Mouse (Mus musculus) intestine, embryonic 14.5 days (tissue): ENCODE results near the gene Itgal. TPM values are rescaled to one million over a fixed set of nuclear protein-coding genes. Genes with fewer than 3 reads are reported as not detected.
"Not testable (repeated sequence)": the region's sequence is repeated elsewhere in the genome, so short reads cannot be mapped to it uniquely, and the experiment has no call there.

Experiments used
- ATAC-seq: fragments of 200-750 bp; cut with Nextera tagmentation; replicated peaks from 2 replicates; pipeline ENCODE4 v1.8.0; 2017; ENCODE audit warnings: low read depth, moderate number of reproducible peaks, moderate TSS enrichment, moderate library complexity; ENCODE audit not compliant: low FRiP score, low TSS enrichment
- DNase-seq: peaks from one replicate; pipeline ENCODE4 v3.0.0-alpha.2; 2018; ENCODE audit warnings: low spot score
- H3K27ac ChIP-seq: fragments of 300-500 bp; sonication (generic); 2 replicates; pipeline ENCODE4 v1.5.1; 2014; ENCODE audit warnings: low read depth, mild to moderate bottlenecking, control low read depth
- H3K27me3 ChIP-seq: fragments of 300-500 bp; sonication (generic); replicated peaks from 2 replicates; pipeline ENCODE4 v1.6.1; 2014; ENCODE audit warnings: low read length, control low read depth; ENCODE audit not compliant: control insufficient read depth, insufficient read depth
- H3K36me3 ChIP-seq: fragments of 300-500 bp; sonication (generic); 2 replicates; pipeline ENCODE4 v1.6.1; 2014; ENCODE audit warnings: low read length, control low read depth; ENCODE audit not compliant: control insufficient read depth, insufficient read depth
- H3K4me1 ChIP-seq: fragments of 300-500 bp; sonication (generic); replicated peaks from 2 replicates; pipeline ENCODE4 v1.6.1; 2014; ENCODE audit warnings: low read length, control low read depth, mixed read lengths; ENCODE audit not compliant: control insufficient read depth, insufficient read depth
- H3K4me2 ChIP-seq: fragments of 300-500 bp; sonication (generic); 2 replicates; pipeline ENCODE4 v1.6.1; 2014; ENCODE audit warnings: low read length
- H3K4me3 ChIP-seq: fragments of 300-500 bp; sonication (generic); 2 replicates; pipeline ENCODE4 v1.5.1; 2014; ENCODE audit warnings: low read depth, low read length, control low read depth, mixed read lengths
- H3K9ac ChIP-seq: fragments of 300-500 bp; sonication (generic); 2 replicates; pipeline ENCODE4 v1.6.1; 2014; ENCODE audit warnings: mild to moderate bottlenecking, low read length
- H3K9me3 ChIP-seq: fragments of 300-500 bp; sonication (generic); 2 replicates; pipeline ENCODE4 v1.6.1; 2016; ENCODE audit warnings: low read length, control low read depth; ENCODE audit not compliant: control insufficient read depth
- WGBS: fragments of 180-500 bp; shearing (Covaris S2); extraction: QIAGEN DNeasy Blood & Tissue Kit; methylation state at CpG from one replicate; pipeline ENCODE4 v1.1.7; 2014; 5-methylcytosine and 5-hydroxymethylcytosine counted together
- polyA plus RNA-seq: library from polyadenylated mRNA; unstranded; fragments of >200 nt; fragmentation: Nextera tagmentation; extraction: Ambion mirVana; gene quantifications from 2 replicates; pipeline ENCODE4 v1.2.1, GENCODE M21; 2014

Gene Itgal
- polyA plus RNA-seq, 1 experiment from 2014 or later, result 2.1 TPM

GRCm38 (mm10) chr7:127363475-127363921 lies 67.4 kb downstream of the Itgal start:
- H3K27me3 ChIP-seq, result peaks cover 6% of the 10 kb centered on the region; the same call in 1 of the 2 replicates
- no peaks in the 10 kb centered on the region for H3K4me1 ChIP-seq
- peak overlapping the region; percentile 51; the same call in 1 of the 2 replicates for H3K9ac ChIP-seq
- 0 out of 2 replicates have a peak, but pooled peaks cover 3% of the 10 kb centered on the region for H3K9me3 ChIP-seq
- peak; percentile 25; the same call in 1 of the 2 replicates for ATAC-seq
- H3K36me3 ChIP-seq, result no peaks in the 10 kb centered on the region
- peak overlapping the region; percentile 59 for H3K4me2 ChIP-seq
- peak; percentile 77 for DNase-seq
- peak overlapping the region; percentile 31 for H3K4me3 ChIP-seq
- 2% methylated on average over 24 of the region's 24 CpGs for WGBS
- no peak overlapping the region for H3K27ac ChIP-seq

- Histone ChIP-seq H3K36me3 (no peaks in the 10 kb centered on the region), H3K4me3 (peak overlapping the region; percentile 31; the same call in 1 of the 2 replicates), H3K27me3 (peaks cover 6% of the 10 kb centered on the region; the same call in 1 of the 2 replicates), H3K9ac (no peak overlapping the region; the same call in 1 of the 2 replicates), H3K27ac (no peak overlapping the region), H3K9me3 (0 out of 2 replicates have a peak, but pooled peaks cover 3% of the 10 kb centered on the region), H3K4me2 (peak overlapping the region; percentile 59), H3K4me1 (no peaks in the 10 kb centered on the region)
- DNase-seq (no peak), ATAC-seq (no peak)
- 56% methylated on average over 4 of the region's 4 CpGs for WGBS
These were observed 68.1 kb downstream of the Itgal start for GRCm38 (mm10) chr7:127364166-127364565.

- Histone ChIP-seq H3K9ac (no peak overlapping the region), H3K9me3 (0 out of 2 replicates have a peak, but pooled peaks cover 3% of the 10 kb centered on the region), H3K27me3 (peaks cover 6% of the 10 kb centered on the region; the same call in 1 of the 2 replicates), H3K4me2 (no peak overlapping the region), H3K4me1 (no peaks in the 10 kb centered on the region), H3K4me3 (no peak overlapping the region), H3K36me3 (no peaks in the 10 kb centered on the region), H3K27ac (no peak overlapping the region)
- whole genome bisulfite sequencing, result 57% methylated on average over 3 of the region's 3 CpGs
- DNase-seq (no peak), ATAC-seq (no peak)
These were observed 70.2 kb downstream of the Itgal start for GRCm38 (mm10) chr7:127366249-127366648.

- no peak for ATAC-seq
- peaks cover 9% of the 10 kb centered on the region; the same call in 1 of the 2 replicates for H3K36me3 ChIP-seq
- no peak overlapping the region for H3K4me2 ChIP-seq
- no peak for DNase-seq
- H3K9ac ChIP-seq, result no peak overlapping the region
- 0 out of 2 replicates have a peak, but pooled peaks cover 3% of the 10 kb centered on the region for H3K9me3 ChIP-seq
- no peak overlapping the region for H3K4me3 ChIP-seq
- H3K4me1 ChIP-seq, result 0 out of 2 replicates have a peak, but pooled peaks cover 4% of the 10 kb centered on the region
- WGBS, result 83% methylated on average over 2 of the region's 2 CpGs
- no peak overlapping the region for H3K27ac ChIP-seq
- H3K27me3 ChIP-seq, result no peaks in the 10 kb centered on the region
These were observed 75.2 kb downstream of the Itgal start for GRCm38 (mm10) chr7:127371213-127371612.

GRCm38 (mm10) chr7:127371870-127372269 lies 75.8 kb downstream of the Itgal start:
- H3K4me3 ChIP-seq, H3K4me2 ChIP-seq, H3K36me3 ChIP-seq, H3K9ac ChIP-seq, ATAC-seq, DNase-seq, H3K27me3 ChIP-seq, H3K4me1 ChIP-seq, H3K27ac ChIP-seq, H3K9me3 ChIP-seq: not testable (repeated sequence)
- 78% methylated on average over 3 of the region's 3 CpGs for WGBS

GRCm38 (mm10) chr7:127375271-127376245 lies 79.5 kb downstream of the Itgal start, which contains the start of gene Zfp747:
Gene Zfp747 (minus strand): TSS chr7:127376050.
- 2% methylated on average over 45 of the region's 49 CpGs for WGBS
- DNase-seq (peak; percentile 90), ATAC-seq (peak; percentile 93)
- not testable (repeated sequence) for H3K9me3 ChIP-seq, H3K36me3 ChIP-seq, H3K27me3 ChIP-seq, H3K4me1 ChIP-seq
- H3K9ac ChIP-seq, result peak within 1 kb of the TSS; percentile 73
- H3K4me3 ChIP-seq, result peak within 1 kb of the TSS; percentile 76
- H3K4me2 ChIP-seq, result peak within 1 kb of the TSS; percentile 62
- H3K27ac ChIP-seq, result peak within 1 kb of the TSS; percentile 59

- no peak overlapping the region for H3K4me2 ChIP-seq
- ATAC-seq, result no peak
- H3K36me3 ChIP-seq, result peaks cover 7% of the 10 kb centered on the region
- no peak for DNase-seq
- no peak overlapping the region for H3K27ac ChIP-seq
- H3K27me3 ChIP-seq, result no peaks in the 10 kb centered on the region
- H3K4me3 ChIP-seq, result no peak overlapping the region
- no peak overlapping the region for H3K9ac ChIP-seq
- no peaks in the 10 kb centered on the region for H3K9me3 ChIP-seq
- WGBS, result 61% methylated on average over 6 of the region's 6 CpGs
- H3K4me1 ChIP-seq, result 0 out of 2 replicates have a peak, but pooled peaks cover 4% of the 10 kb centered on the region
These were observed 82.4 kb downstream of the Itgal start for GRCm38 (mm10) chr7:127378310-127378921.
